Mouse (Mus musculus): ENCODE measurements around the gene Psg17. TPM values are rescaled to one million over a fixed set of nuclear protein-coding genes. Genes with fewer than 3 reads are reported as not detected.
A peak's percentile ranks its signal among the peaks of the same experiment; 100 is the strongest.

The Psg17 gene
- polyA plus RNA-seq, 1 experiment = 1.1 TPM

DNA sequence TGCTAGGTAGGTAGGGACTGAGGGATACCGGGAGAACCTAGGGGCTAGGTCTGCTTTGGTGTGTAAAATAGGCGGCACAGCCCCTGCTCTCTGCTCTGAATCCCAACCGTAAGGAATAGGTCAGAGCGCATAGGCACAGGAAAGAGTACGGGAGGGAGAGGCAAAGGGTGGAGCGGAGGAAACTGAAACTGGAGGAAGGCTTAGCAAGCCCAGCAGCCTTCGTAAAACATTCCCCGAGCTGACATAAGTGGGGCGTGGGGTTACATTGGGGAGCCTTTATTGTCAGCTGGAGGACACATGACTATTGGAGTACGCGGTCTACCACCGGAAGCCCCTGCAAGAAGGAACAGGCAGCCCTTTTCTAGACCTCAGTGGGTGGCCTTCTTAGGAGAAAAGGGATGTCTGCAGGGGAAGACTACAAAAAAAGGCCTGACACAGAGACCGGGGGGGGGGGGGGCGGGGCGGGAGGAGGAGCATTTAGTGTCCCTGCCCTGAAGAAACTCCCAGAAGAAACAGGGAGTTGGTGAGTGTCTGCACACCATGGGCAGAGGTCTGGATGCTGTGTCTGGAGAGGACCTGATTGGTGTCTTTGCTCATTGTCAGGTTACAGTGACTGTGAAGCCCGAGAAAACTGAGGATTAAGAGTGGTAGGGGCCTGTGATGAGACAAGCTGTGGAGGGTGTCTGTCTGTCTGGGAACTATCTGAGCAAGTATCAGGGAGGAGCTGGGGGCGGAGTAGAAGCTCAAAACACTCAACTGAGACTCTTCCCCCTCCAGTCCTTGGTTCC is 19.2 kb upstream of the Psg17 start:
- Histone ChIP-seq H3K36me3 (ENCODE audit: control insufficient read depth, insufficient read depth, low read length) (no peaks in the 10 kb centered on the region), H3K27ac (ENCODE audit: control insufficient read depth, insufficient read depth, low read depth, low read length) (peak overlapping the region; percentile 67), H3K4me3 (ENCODE audit: control insufficient read depth, low read depth, low read length) (peak overlapping the region; percentile 68), H3K27me3 (ENCODE audit: control insufficient read depth, insufficient read depth, low read length) (no peaks in the 10 kb centered on the region), H3K4me1 (ENCODE audit: control insufficient read depth, insufficient read depth, low read length) (no peaks in the 10 kb centered on the region)
- TF ChIP-seq POLR2A (IDR thresholded peaks at IDR 0.05; ENCODE audit: control insufficient read depth, low read depth, low read length) = no peak
- TF ChIP-seq CTCF (IDR thresholded peaks at IDR 0.05; ENCODE audit: control insufficient read depth, insufficient read depth, insufficient replicate concordance, low read depth, low read length) = no peak

DNA sequence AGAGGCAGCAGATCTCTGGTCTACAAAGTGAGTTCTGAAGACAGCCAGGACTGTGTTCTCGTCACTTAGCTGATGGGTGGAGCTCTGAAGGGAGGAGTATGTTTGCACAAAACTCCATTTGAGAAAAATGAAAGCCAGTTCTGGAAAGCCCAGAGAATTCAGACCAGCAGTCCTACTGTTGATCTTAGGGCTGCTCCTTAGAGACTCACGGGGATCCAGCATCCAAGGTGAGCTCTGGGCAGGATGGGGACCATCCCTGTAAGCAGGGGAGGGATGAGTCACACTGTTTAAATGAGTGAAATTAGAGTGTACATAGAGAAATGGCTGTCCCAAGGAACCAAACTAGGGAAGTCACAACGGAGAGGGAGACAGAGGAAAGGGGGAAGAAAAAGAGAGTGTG is 18.5 kb upstream of the Psg17 start, which contains the start of gene Mill2:
Gene Mill2, plus strand, starts transcription at position 102 of the 400 bp plus-strand sequence.
- Histone ChIP-seq H3K4me3 (ENCODE audit: control insufficient read depth, low read depth, low read length) (peak within 1 kb of the TSS; percentile 68), H3K4me1 (ENCODE audit: control insufficient read depth, insufficient read depth, low read length) (no peaks in the 10 kb centered on the region), H3K36me3 (ENCODE audit: control insufficient read depth, insufficient read depth, low read length) (no peaks in the 10 kb centered on the region), H3K27me3 (ENCODE audit: control insufficient read depth, insufficient read depth, low read length) (no peaks in the 10 kb centered on the region), H3K27ac (ENCODE audit: control insufficient read depth, insufficient read depth, low read depth, low read length) (peak within 1 kb of the TSS; percentile 67)
- TF ChIP-seq CTCF (IDR thresholded peaks at IDR 0.05; ENCODE audit: control insufficient read depth, insufficient read depth, insufficient replicate concordance, low read depth, low read length) (no peak), POLR2A (IDR thresholded peaks at IDR 0.05; ENCODE audit: control insufficient read depth, low read depth, low read length) (no peak)

DNA sequence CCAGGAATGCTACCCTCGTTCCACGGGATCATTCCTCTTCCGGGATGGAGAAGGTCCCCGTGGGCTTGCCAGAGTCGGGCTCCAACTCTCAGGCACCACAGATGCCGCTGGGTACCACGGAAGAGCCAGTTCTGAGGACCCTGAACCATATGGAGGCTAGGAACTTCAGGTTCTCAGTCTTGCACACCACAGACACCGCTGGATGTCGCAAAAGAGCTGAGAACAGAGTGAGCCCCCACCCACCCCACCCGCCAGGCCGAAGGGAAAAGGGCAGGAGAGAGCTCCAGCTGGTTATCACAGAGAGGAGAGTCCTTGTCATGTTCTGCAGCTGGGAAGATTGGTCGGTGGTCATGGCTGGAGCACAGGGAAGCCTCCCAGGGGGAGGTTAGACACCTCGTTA is 10.9 kb upstream of the Psg17 start:
- H3K27ac ChIP-seq (ENCODE audit: control insufficient read depth, insufficient read depth, low read depth, low read length) = no peak overlapping the region
- H3K4me3 ChIP-seq (ENCODE audit: control insufficient read depth, low read depth, low read length) = no peak overlapping the region
- no peak for TF ChIP-seq POLR2A (IDR thresholded peaks at IDR 0.05; ENCODE audit: control insufficient read depth, low read depth, low read length)
- TF ChIP-seq CTCF (IDR thresholded peaks at IDR 0.05; ENCODE audit: control insufficient read depth, insufficient read depth, insufficient replicate concordance, low read depth, low read length) = no peak
- no peaks in the 10 kb centered on the region for H3K27me3 ChIP-seq (ENCODE audit: control insufficient read depth, insufficient read depth, low read length)
- no peaks in the 10 kb centered on the region for H3K36me3 ChIP-seq (ENCODE audit: control insufficient read depth, insufficient read depth, low read length)
- H3K4me1 ChIP-seq (ENCODE audit: control insufficient read depth, insufficient read depth, low read length) = peaks cover 16% of the 10 kb centered on the region

DNA sequence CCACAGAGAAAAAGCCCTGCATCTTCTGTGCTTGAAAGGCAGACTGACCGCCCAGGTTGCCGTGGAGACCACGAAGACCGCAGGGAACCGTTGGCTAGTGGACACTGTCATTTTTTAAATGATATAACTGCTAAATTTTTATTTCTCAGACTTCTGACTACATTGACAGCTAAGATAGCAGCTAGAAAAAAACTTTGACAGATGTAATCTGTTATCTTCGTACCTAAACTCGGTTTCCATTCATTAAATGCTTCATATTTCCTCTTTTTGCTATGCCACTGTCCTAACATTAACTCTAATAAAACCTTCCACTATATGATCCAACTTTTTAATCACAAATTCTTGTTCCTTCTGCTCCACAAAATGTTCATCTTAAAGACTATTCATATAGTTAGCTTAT is 8.1 kb upstream of the Psg17 start:
- no peaks in the 10 kb centered on the region for H3K27me3 ChIP-seq (ENCODE audit: control insufficient read depth, insufficient read depth, low read length)

DNA sequence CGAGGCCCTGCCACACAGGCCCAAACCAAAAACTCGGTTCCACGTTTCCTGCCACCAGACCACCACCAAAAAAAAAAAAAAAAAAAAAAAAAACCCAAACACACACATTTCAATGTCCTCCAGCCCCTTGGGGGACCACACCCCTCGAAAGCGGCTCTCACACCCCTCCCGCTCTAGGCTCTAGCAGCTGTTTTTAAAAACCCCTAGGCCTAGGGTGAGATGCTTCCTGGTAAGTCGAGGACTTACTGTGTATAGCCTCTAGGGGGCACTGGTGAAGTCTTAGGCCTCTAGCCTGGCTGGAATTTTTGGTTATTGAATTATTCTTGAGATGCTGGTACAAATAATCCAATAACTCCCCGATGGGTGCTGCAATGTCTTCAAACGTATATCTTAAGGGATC is 7.2 kb upstream of the Psg17 start:
- Histone ChIP-seq H3K27me3 (ENCODE audit: control insufficient read depth, insufficient read depth, low read length) (no peaks in the 10 kb centered on the region), H3K27ac (ENCODE audit: control insufficient read depth, insufficient read depth, low read depth, low read length) (peak overlapping the region; percentile 60), H3K4me1 (ENCODE audit: control insufficient read depth, insufficient read depth, low read length) (peaks cover 21% of the 10 kb centered on the region), H3K4me3 (ENCODE audit: control insufficient read depth, low read depth, low read length) (peak overlapping the region; percentile 78), H3K36me3 (ENCODE audit: control insufficient read depth, insufficient read depth, low read length) (no peaks in the 10 kb centered on the region)
- no peak for TF ChIP-seq POLR2A (IDR thresholded peaks at IDR 0.05; ENCODE audit: control insufficient read depth, low read depth, low read length)
- TF ChIP-seq CTCF (IDR thresholded peaks at IDR 0.05; ENCODE audit: control insufficient read depth, insufficient read depth, insufficient replicate concordance, low read depth, low read length) = no peak

More for the DNA sequence above, 8.1 kb upstream of the Psg17 start:
- no peak overlapping the region for H3K27ac ChIP-seq (ENCODE audit: control insufficient read depth, insufficient read depth, low read depth, low read length)
- peaks cover 21% of the 10 kb centered on the region for H3K4me1 ChIP-seq (ENCODE audit: control insufficient read depth, insufficient read depth, low read length)
- no peak overlapping the region for H3K4me3 ChIP-seq (ENCODE audit: control insufficient read depth, low read depth, low read length)
- no peaks in the 10 kb centered on the region for H3K36me3 ChIP-seq (ENCODE audit: control insufficient read depth, insufficient read depth, low read length)
- TF ChIP-seq POLR2A (IDR thresholded peaks at IDR 0.05; ENCODE audit: control insufficient read depth, low read depth, low read length) (no peak), CTCF (IDR thresholded peaks at IDR 0.05; ENCODE audit: control insufficient read depth, insufficient read depth, insufficient replicate concordance, low read depth, low read length) (no peak)

DNA sequence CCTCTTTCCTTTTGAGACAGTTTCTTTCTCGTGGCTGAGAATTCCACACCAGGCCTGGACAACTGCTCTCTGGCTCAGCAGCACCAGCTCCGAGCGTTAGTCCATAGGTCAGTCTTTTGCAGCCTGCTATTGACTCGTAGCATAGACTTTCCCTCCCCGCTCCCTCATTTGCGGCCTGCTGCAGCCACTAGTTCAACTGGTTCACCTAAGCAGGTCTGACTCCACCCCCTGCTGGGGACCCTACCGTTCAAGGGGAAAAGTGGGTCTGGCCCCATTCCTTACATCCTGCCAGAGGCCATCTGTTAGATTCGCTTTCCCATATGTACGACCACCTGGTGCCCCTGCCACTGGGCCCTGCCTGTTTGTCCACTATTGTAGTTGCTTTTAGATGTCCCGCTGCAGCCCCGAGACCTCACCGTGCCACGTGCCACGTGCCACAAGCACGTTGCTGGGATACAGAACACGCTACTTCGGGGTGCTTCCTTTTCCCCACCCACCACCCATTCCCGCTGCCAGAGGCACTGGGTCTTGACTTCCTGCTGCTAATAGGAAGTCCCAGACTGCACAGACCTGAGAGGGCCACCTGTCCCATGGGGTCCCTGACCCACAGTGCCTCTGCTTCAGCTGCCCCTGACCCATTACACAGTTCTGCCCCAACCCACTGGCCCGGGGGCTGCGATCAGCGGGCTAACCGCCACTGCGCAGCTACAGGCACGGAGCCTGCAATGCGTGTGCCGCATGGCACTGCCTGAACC is 6.6 kb upstream of the Psg17 start:
- Histone ChIP-seq H3K27me3 (ENCODE audit: control insufficient read depth, insufficient read depth, low read length) (no peaks in the 10 kb centered on the region), H3K36me3 (ENCODE audit: control insufficient read depth, insufficient read depth, low read length) (no peaks in the 10 kb centered on the region), H3K4me3 (ENCODE audit: control insufficient read depth, low read depth, low read length) (peak overlapping the region; percentile 78), H3K4me1 (ENCODE audit: control insufficient read depth, insufficient read depth, low read length) (peaks cover 21% of the 10 kb centered on the region), H3K27ac (ENCODE audit: control insufficient read depth, insufficient read depth, low read depth, low read length) (peak overlapping the region; percentile 60)
- TF ChIP-seq POLR2A (IDR thresholded peaks at IDR 0.05; ENCODE audit: control insufficient read depth, low read depth, low read length) (peak; percentile 58; the same call in 1 of the 2 replicates), CTCF (IDR thresholded peaks at IDR 0.05; ENCODE audit: control insufficient read depth, insufficient read depth, insufficient replicate concordance, low read depth, low read length) (no peak)

DNA sequence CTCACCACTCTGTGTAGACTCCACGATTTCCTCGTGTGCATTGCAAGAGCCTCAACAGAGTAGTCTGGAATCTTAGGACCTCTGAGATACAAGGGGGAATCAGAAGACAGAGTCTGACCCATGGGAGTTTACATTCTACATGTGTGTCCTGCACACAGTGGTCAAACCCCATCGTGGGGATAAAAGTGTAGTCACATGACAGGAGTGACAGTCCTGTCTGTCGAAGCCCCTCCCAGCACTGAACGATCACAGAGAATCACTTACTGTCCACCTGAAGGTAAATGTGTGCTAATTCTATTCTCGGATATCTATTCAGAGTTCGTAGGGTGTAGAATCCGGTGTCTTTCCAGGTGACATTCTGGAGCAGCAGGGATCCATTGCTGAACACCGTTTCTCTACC is 3.1 kb downstream of the Psg17 start:
- H3K27me3 ChIP-seq (ENCODE audit: control insufficient read depth, insufficient read depth, low read length) = no peaks in the 10 kb centered on the region
- TF ChIP-seq CTCF (IDR thresholded peaks at IDR 0.05; ENCODE audit: control insufficient read depth, insufficient read depth, insufficient replicate concordance, low read depth, low read length) (no peak), POLR2A (IDR thresholded peaks at IDR 0.05; ENCODE audit: control insufficient read depth, low read depth, low read length) (no peak)
- H3K36me3 ChIP-seq (ENCODE audit: control insufficient read depth, insufficient read depth, low read length) = no peaks in the 10 kb centered on the region
- H3K27ac ChIP-seq (ENCODE audit: control insufficient read depth, insufficient read depth, low read depth, low read length) = no peak overlapping the region
- H3K4me1 ChIP-seq (ENCODE audit: control insufficient read depth, insufficient read depth, low read length) = no peaks in the 10 kb centered on the region
- H3K4me3 ChIP-seq (ENCODE audit: control insufficient read depth, low read depth, low read length) = no peak overlapping the region

All from testis, adult 2 months (tissue).